Mouse (Mus musculus): Measurements from ENCODE around the gene Pfdn4.

Pfdn4 gene

DNA sequence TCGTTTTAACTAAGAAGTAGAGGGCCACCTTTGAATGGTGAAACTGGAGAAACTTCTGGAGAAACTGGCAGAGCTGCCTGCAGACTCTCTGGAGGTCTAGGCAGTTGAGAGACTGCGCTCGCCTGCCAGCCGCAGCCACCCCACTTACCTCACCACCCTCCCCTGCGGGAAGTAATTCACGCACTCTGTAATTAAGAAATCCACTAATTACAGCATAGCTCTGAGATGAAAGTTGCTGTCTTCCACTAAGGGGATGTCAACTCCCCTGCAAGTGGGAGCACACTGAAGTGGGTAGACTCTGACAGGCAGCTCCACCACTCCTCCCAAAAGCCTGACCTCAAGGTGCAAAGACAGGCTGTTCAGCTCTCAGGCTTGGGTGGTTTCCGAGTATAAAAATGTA, 55.9 kb downstream of the Pfdn4 start:
- DNase-seq, result no peak

DNA sequence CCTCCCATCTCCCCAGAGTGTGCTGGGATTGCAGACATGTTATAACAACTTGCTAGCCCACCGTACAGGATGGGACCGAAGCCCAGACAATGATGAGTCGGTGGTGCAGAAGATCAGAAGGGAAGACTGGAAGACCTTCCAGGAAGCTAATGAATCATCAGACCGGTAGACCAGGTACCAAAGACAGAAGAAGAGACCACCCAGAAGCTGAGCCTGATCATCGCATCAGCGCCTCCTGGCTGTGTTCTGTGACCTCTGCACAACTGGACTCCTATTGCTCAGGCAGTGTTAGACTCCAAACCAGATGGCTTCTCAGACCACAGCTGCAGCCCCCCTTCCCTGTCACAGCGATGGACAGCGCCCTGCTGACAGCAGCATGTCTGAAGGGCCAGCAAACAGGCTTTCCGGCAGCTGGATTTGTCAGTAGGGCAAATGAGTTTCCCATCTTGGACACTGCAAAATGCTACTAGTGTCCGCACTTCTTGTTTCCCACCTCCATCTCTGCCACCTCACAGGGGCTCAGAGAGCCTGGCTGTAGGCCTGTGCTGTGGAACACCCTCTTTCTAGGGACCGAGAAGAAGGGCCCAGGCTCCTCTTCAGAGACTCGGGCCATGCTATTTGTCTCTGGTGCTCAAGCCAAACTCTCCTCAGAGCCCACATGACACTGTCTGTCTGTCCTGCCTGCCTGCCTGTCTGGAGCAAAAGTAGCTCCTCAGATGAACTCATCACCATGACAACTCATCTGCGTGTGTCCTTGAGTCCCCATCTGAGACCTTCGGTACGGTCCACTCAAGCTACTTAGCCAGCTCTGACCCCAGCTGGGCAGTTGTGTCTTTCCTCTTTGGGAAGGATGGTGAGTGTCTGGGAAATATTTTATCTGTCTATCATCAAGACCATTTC, 68.0 kb downstream of the Pfdn4 start:
- no peak for DNase-seq

DNA sequence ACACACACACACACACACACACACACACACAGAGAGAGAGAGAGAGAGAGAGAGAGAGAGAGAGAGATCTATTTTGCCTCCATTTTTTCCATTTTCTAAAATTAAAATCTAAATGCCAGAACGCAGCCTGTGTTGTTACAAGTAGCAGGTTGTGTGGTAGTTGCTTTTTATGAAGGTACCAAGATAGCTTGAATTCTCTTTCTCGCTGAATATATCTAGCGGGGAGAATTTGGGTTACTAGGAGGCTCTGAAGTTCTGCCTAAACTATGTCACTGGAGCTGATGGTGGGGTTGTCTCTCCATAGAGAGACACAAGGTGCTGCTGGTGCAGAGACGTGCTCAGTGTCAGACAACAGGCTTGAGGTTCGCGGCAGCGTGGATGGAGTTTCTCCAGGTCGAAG, 68.8 kb downstream of the Pfdn4 start:
- no peak for DNase-seq
